Mouse (Mus musculus) frontal cortex, postnatal 36 days (tissue): ENCODE data around the gene Gm20388.
"Not testable (repeated sequence)": the region's sequence is repeated elsewhere in the genome, so short reads cannot be mapped to it uniquely, and the experiment has no call there.

Experiments used
- DNase-seq, 2 experiments: peaks; one replicate each; pipeline ENCODE4 v3.0.0; 2022; ENCODE audit warnings: low spot score in 2 of 2

Gm20388 gene

GRCm38 (mm10) chr8:121132961-121133513, 1222.4 kb downstream of the Gm20388 start:
- DNase-seq, result no peak

- DNase-seq, result no peak
Observed at GRCm38 (mm10) chr8:121134102-121134501, 1223.5 kb downstream of the Gm20388 start.

- no peak for DNase-seq
Observed at GRCm38 (mm10) chr8:121134512-121134911, 1223.9 kb downstream of the Gm20388 start.

- no peak for DNase-seq
Observed at GRCm38 (mm10) chr8:121136856-121137255, 1226.2 kb downstream of the Gm20388 start.

- DNase-seq, result not testable (repeated sequence)
Observed at GRCm38 (mm10) chr8:121145457-121146134, 1235.0 kb downstream of the Gm20388 start.

GRCm38 (mm10) chr8:121148573-121149083, 1238.0 kb downstream of the Gm20388 start:
- DNase-seq, result no peak

- DNase-seq, result no peak
Observed at GRCm38 (mm10) chr8:121152394-121152793, 1241.8 kb downstream of the Gm20388 start.

GRCm38 (mm10) chr8:121156990-121157491, 1246.4 kb downstream of the Gm20388 start:
- no peak for DNase-seq

- DNase-seq, result no peak
Observed at GRCm38 (mm10) chr8:121158812-121159211, 1248.2 kb downstream of the Gm20388 start.

- DNase-seq, result no peak
Observed at GRCm38 (mm10) chr8:121161437-121161836, 1250.8 kb downstream of the Gm20388 start.

GRCm38 (mm10) chr8:121162413-121162812, 1251.8 kb downstream of the Gm20388 start:
- no peak for DNase-seq

- no peak for DNase-seq
Observed at GRCm38 (mm10) chr8:121162906-121163695, 1252.5 kb downstream of the Gm20388 start.

- DNase-seq, result no peak
Observed at GRCm38 (mm10) chr8:121164017-121164469, 1253.4 kb downstream of the Gm20388 start.

- no peak for DNase-seq
Observed at GRCm38 (mm10) chr8:121168033-121168432, 1257.4 kb downstream of the Gm20388 start.

- DNase-seq, result no peak
Observed at GRCm38 (mm10) chr8:121170116-121170515, 1259.5 kb downstream of the Gm20388 start.

GRCm38 (mm10) chr8:121170626-121171552, 1260.2 kb downstream of the Gm20388 start:
- DNase-seq, result peak in 1 of 2 experiments; percentile 19

GRCm38 (mm10) chr8:121172567-121172966, 1261.9 kb downstream of the Gm20388 start:
- no peak for DNase-seq

- no peak for DNase-seq
Observed at GRCm38 (mm10) chr8:121174178-121174577, 1263.5 kb downstream of the Gm20388 start.

- DNase-seq, result no peak
Observed at GRCm38 (mm10) chr8:121174721-121175539, 1264.3 kb downstream of the Gm20388 start.

GRCm38 (mm10) chr8:121175540-121176090, 1265.0 kb downstream of the Gm20388 start:
- no peak for DNase-seq
